Mouse (Mus musculus) MEL (cell line): Measurements from ENCODE around the gene Gpr143. TPM values are rescaled to one million over a fixed set of nuclear protein-coding genes. Genes with fewer than 3 reads are reported as not detected.

Experiments
- DNase-seq: peaks from one replicate; pipeline ENCODE4 v3.0.0; 2011; ENCODE audit warnings: low read depth, low spot score
- H3K27ac ChIP-seq: 2 replicates; pipeline ENCODE4 v1.5.1; 2012; ENCODE audit warnings: low read depth, mild to moderate bottlenecking, control low read depth, low read length, moderate library complexity; ENCODE audit not compliant: control insufficient read depth
- H3K27me3 ChIP-seq, 2 experiments: fragments of 150-350 bp in 1 of 2; sonication (generic) in 1 of 2; 2 replicates each; pipeline ENCODE4 v1.6.1; 2012; ENCODE audit warnings: low read length in 2 of 2, mild to moderate bottlenecking in 2 of 2, improper control_type of control experiment in 1 of 2, moderate library complexity in 1 of 2; ENCODE audit not compliant: insufficient read depth in 2 of 2, control insufficient read depth in 1 of 2
- H3K36me3 ChIP-seq, 2 experiments: 2 replicates each; pipeline ENCODE4 v1.6.1; 2012 to 2014; ENCODE audit warnings: low read length in 2 of 2, improper control_type of control experiment in 1 of 2, inconsistent platforms in 1 of 2, mild to moderate bottlenecking in 1 of 2; ENCODE audit not compliant: insufficient read depth in 2 of 2, control insufficient read depth in 1 of 2
- H3K4me1 ChIP-seq, 2 experiments: fragments of 150-350 bp in 1 of 2; sonication (generic) in 1 of 2; 2 replicates each; pipeline ENCODE4 v1.6.1; 2012; ENCODE audit warnings: low read length in 2 of 2, improper control_type of control experiment in 1 of 2, mild to moderate bottlenecking in 1 of 2; ENCODE audit not compliant: insufficient read depth in 2 of 2, control insufficient read depth in 1 of 2
- H3K4me3 ChIP-seq, 2 experiments: fragments of 150-350 bp in 1 of 2; sonication (generic) in 1 of 2; 2 replicates each; pipeline ENCODE4 v1.5.1; 2012; ENCODE audit warnings: low read depth in 2 of 2, low read length in 2 of 2, mild to moderate bottlenecking in 2 of 2, moderate library complexity in 2 of 2, control low read depth in 1 of 2, improper control_type of control experiment in 1 of 2; ENCODE audit not compliant: control insufficient read depth in 1 of 2, insufficient read depth in 1 of 2
- H3K79me2 ChIP-seq: 2 replicates; pipeline ENCODE4 v1.6.1; 2012; ENCODE audit warnings: mild to moderate bottlenecking, low read length, moderate library complexity; ENCODE audit not compliant: control insufficient read depth, poor library complexity, insufficient read depth
- H3K9ac ChIP-seq: 2 replicates; pipeline ENCODE4 v1.6.1; 2012; ENCODE audit warnings: low read depth, mild to moderate bottlenecking, control low read depth, low read length, moderate library complexity; ENCODE audit not compliant: control insufficient read depth, poor library complexity, severe bottlenecking
- H3K9me3 ChIP-seq: fragments of 150-350 bp; sonication (generic); replicated peaks from 2 replicates; pipeline ENCODE4 v1.6.1; 2012; ENCODE audit warnings: mild to moderate bottlenecking, low read length, improper control_type of control experiment, moderate library complexity; ENCODE audit not compliant: insufficient read depth
- CHD1 ChIP-seq: IDR thresholded peaks from 2 replicates; pipeline ENCODE4 v1.6.1; 2012; ENCODE audit warnings: low read depth, mild to moderate bottlenecking, inconsistent platforms, low read length, improper control_type of control experiment
- CHD2 ChIP-seq: IDR thresholded peaks from 2 replicates; pipeline ENCODE4 v1.6.1; 2011; ENCODE audit warnings: low read length, improper control_type of control experiment
- CTCF ChIP-seq, 3 experiments: IDR thresholded peaks in 2 of 3; conservative IDR thresholded peaks in 1 of 3; 2 replicates each; pipeline ENCODE4 v1.5.1; 2011 to 2012; ENCODE audit warnings: low read length in 3 of 3, low read depth in 2 of 3, mild to moderate bottlenecking in 2 of 3, improper control_type of control experiment in 1 of 3, inconsistent platforms in 1 of 3, mixed read lengths in 1 of 3, moderate library complexity in 1 of 3; ENCODE audit not compliant: control insufficient read depth in 1 of 3, insufficient read depth in 1 of 3, poor library complexity in 1 of 3, severe bottlenecking in 1 of 3
- EP300 ChIP-seq, 2 experiments: IDR thresholded peaks; 2 replicates each; pipeline ENCODE4 v1.6.1; 2011; ENCODE audit warnings: improper control_type of control experiment in 2 of 2, low read length in 2 of 2, low read depth in 1 of 2, mild to moderate bottlenecking in 1 of 2
- ETS1 ChIP-seq: IDR thresholded peaks from 2 replicates; pipeline ENCODE4 v1.6.1; 2012; ENCODE audit warnings: low read depth, mild to moderate bottlenecking, inconsistent platforms, low read length, improper control_type of control experiment, moderate library complexity
- GABPA ChIP-seq: IDR thresholded peaks from 2 replicates; pipeline ENCODE4 v1.6.1; 2012; ENCODE audit warnings: low read depth, mild to moderate bottlenecking, inconsistent platforms, low read length, improper control_type of control experiment, moderate library complexity
- HCFC1 ChIP-seq: IDR thresholded peaks from 2 replicates; pipeline ENCODE4 v1.6.1; 2012; ENCODE audit warnings: low read depth, mild to moderate bottlenecking, inconsistent platforms, low read length, improper control_type of control experiment, moderate library complexity
- MEF2A ChIP-seq: IDR thresholded peaks from 2 replicates; pipeline ENCODE4 v1.6.1; 2014; ENCODE audit warnings: low read depth, mild to moderate bottlenecking, inconsistent platforms, low read length, improper control_type of control experiment; ENCODE audit not compliant: poor library complexity, insufficient replicate concordance, severe bottlenecking; ENCODE audit errors: extremely low read depth
- MXI1 ChIP-seq: IDR thresholded peaks from 2 replicates; pipeline ENCODE4 v1.6.1; 2011; ENCODE audit warnings: mild to moderate bottlenecking, low read depth, low read length, improper control_type of control experiment
- MYB ChIP-seq: IDR thresholded peaks from 2 replicates; pipeline ENCODE4 v1.6.1; 2011; ENCODE audit warnings: mild to moderate bottlenecking, low read depth, low read length, improper control_type of control experiment
- MYC ChIP-seq: IDR thresholded peaks from 2 replicates; pipeline ENCODE4 v1.6.1; 2011; ENCODE audit warnings: low read depth, mild to moderate bottlenecking, low read length, improper control_type of control experiment, moderate library complexity
- NELFE ChIP-seq: IDR thresholded peaks from 2 replicates; pipeline ENCODE4 v1.6.1; 2011; ENCODE audit warnings: low read depth, low read length, improper control_type of control experiment
- NRF1 ChIP-seq: IDR thresholded peaks from 2 replicates; pipeline ENCODE4 v1.6.1; 2014; ENCODE audit warnings: low read depth, mild to moderate bottlenecking, inconsistent platforms, low read length, improper control_type of control experiment, moderate library complexity; ENCODE audit not compliant: poor library complexity, insufficient read depth, severe bottlenecking
- POLR2AphosphoS2 ChIP-seq: IDR thresholded peaks from 2 replicates; pipeline ENCODE4 v1.6.1; 2011; ENCODE audit warnings: low read length, improper control_type of control experiment
- RAD21 ChIP-seq: IDR thresholded peaks from 2 replicates; pipeline ENCODE4 v1.6.1; 2011; ENCODE audit warnings: mild to moderate bottlenecking, low read depth, low read length, improper control_type of control experiment
- RCOR1 ChIP-seq: IDR thresholded peaks from 2 replicates; pipeline ENCODE4 v1.6.1; 2012; ENCODE audit warnings: low read depth, mild to moderate bottlenecking, inconsistent platforms, low read length, improper control_type of control experiment
- SMC3 ChIP-seq: IDR thresholded peaks from 2 replicates; pipeline ENCODE4 v1.6.1; 2011; ENCODE audit warnings: low read depth, low read length, improper control_type of control experiment
- TBP ChIP-seq: IDR thresholded peaks from 2 replicates; pipeline ENCODE4 v1.8.0; 2011; ENCODE audit warnings: low read depth, low read length, improper control_type of control experiment
- TCF12 ChIP-seq: IDR thresholded peaks from 2 replicates; pipeline ENCODE4 v1.6.1; 2014; ENCODE audit warnings: low read depth, mild to moderate bottlenecking, inconsistent platforms, low read length, improper control_type of control experiment, moderate library complexity
- USF1 ChIP-seq: IDR thresholded peaks from 2 replicates; pipeline ENCODE4 v1.6.1; 2014; ENCODE audit warnings: low read depth, mild to moderate bottlenecking, inconsistent platforms, low read length, improper control_type of control experiment, moderate library complexity
- ZMIZ1 ChIP-seq: IDR thresholded peaks from 2 replicates; pipeline ENCODE4 v1.6.1; 2012; ENCODE audit warnings: low read depth, mild to moderate bottlenecking, inconsistent platforms, low read length, improper control_type of control experiment, moderate library complexity
- polyA plus RNA-seq, 2 experiments: library from polyadenylated mRNA; stranded (reverse) in 1 of 2; unstranded in 1 of 2; fragments of >175 nt in 1 of 2; fragments of >200 nt in 1 of 2; gene quantifications; 2 replicates each; pipeline versions ENCODE4 v1.2.1 to v1.2.4; 2012; ENCODE audit warnings: low replicate concordance in 2 of 2, low read depth in 1 of 2; ENCODE audit not compliant: insufficient read length in 2 of 2, insufficient read depth in 1 of 2, missing spikeins in 1 of 2
- total RNA-seq: library from RNA; depleted of rRNA; stranded (reverse); fragments of 300-350 nt; gene quantifications from 2 replicates; pipeline ENCODE4 v1.2.3, GENCODE M21; 2012

Gpr143 gene
- total and polyA plus RNA-seq, 3 experiments: not detected

- H3K9ac ChIP-seq: no peak overlapping the region
- H3K9me3 ChIP-seq: no peaks in the 10 kb centered on the region
- H3K79me2 ChIP-seq: no peaks in the 10 kb centered on the region
- H3K27me3 ChIP-seq: no peaks in the 10 kb centered on the region
- no peaks in the 10 kb centered on the region for H3K4me1 ChIP-seq
- H3K27ac ChIP-seq: no peak overlapping the region
- H3K4me3 ChIP-seq: no peak overlapping the region
- DNase-seq: no peak
- TF ChIP-seq TCF12 (no peak), EP300 (IDR thresholded peaks at IDR 0.05; ENCODE audit: low read depth in 1 of 2, low read length in 2 of 2) (no peak), RCOR1 (no peak), CHD2 (no peak), NRF1 (no peak), NELFE (no peak), MYB (no peak), MEF2A (no peak), ETS1 (no peak), ZMIZ1 (no peak)
- H3K36me3 ChIP-seq: no peaks in the 10 kb centered on the region
Measured at GRCm38 (mm10) chrX:152788611-152789010, 6.9 kb downstream of the Gpr143 start.

GRCm38 (mm10) chrX:152805317-152805716, 23.6 kb downstream of the Gpr143 start:
- DNase-seq: no peak

More at GRCm38 (mm10) chrX:152805317-152805716, 23.6 kb downstream of the Gpr143 start:
- no peaks in the 10 kb centered on the region for H3K27me3 ChIP-seq
- H3K36me3 ChIP-seq: no peaks in the 10 kb centered on the region
- no peak for TF ChIP-seq USF1
- TF ChIP-seq NRF1: no peak
- no peak for TF ChIP-seq ZMIZ1
- TF ChIP-seq MYC: no peak
- TF ChIP-seq POLR2AphosphoS2: no peak
- no peak for TF ChIP-seq MXI1
- TF ChIP-seq HCFC1: no peak
- no peak for TF ChIP-seq ETS1
- TF ChIP-seq CTCF (IDR thresholded peaks at IDR 0.05 in 2 of 3, conservative IDR thresholded peaks at IDR 0.05 in 1 of 3; ENCODE audit: control insufficient read depth in 1 of 3, insufficient read depth in 1 of 3, low read depth in 2 of 3, low read length in 3 of 3, poor library complexity in 1 of 3, severe bottlenecking in 1 of 3): no peak
- no peak for TF ChIP-seq GABPA
- no peak for TF ChIP-seq CHD1
- TF ChIP-seq TBP: no peak
- no peak for TF ChIP-seq RCOR1
- TF ChIP-seq RAD21: no peak
- TF ChIP-seq SMC3: no peak
- H3K4me1 ChIP-seq: no peaks in the 10 kb centered on the region
- H3K9me3 ChIP-seq: no peaks in the 10 kb centered on the region
- H3K4me3 ChIP-seq: no peak overlapping the region
- no peak overlapping the region for H3K27ac ChIP-seq
- H3K9ac ChIP-seq: no peak overlapping the region
- H3K79me2 ChIP-seq: no peaks in the 10 kb centered on the region
